Mouse (Mus musculus): ENCODE measurements around the gene Cryba4.

Cryba4 gene

DNA sequence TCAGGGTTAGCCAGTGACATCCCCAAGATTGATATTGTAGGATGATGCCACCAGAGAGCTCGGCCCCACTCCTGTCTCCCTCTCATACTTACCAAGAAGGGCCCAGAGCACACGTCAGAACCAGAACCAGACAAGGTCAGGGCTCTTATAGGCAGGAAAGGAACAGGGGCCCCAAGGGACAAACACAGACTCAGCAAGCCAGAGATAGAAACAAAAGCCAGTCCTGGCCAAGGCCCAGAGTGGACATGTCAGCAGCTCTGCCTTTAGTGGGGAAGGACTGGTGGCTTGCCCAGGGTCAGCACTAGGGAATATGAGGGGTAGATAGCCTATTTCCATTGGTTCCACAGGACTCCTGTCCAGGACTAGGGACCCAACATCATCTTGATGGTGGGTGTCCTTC, at the start of gene Cryba4:
TSS of gene Cryba4 (minus strand) at position 119 of the 400 bp plus-strand sequence.
- DNase-seq: no peak

DNA sequence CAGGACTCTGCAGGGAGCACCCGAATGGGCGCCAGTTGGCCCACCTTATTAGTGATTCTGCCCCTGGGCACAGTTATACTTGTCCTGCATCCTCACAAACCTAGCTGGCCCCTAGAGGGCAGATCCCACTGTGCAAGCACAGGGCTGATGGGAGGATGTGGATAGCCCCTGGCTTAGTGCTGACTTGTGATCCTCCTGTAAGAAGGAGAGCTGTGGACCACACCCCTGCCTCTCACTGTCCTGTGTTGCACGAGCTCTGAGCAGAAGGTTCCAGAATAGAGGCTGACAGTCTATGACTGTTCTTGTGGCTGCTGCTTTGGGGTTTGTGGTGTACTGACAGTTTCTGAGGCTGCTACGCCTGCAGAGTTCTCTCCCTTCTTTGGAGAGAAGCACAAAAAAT, 49.4 kb upstream of the Cryba4 start:
- no peak for DNase-seq

DNA sequence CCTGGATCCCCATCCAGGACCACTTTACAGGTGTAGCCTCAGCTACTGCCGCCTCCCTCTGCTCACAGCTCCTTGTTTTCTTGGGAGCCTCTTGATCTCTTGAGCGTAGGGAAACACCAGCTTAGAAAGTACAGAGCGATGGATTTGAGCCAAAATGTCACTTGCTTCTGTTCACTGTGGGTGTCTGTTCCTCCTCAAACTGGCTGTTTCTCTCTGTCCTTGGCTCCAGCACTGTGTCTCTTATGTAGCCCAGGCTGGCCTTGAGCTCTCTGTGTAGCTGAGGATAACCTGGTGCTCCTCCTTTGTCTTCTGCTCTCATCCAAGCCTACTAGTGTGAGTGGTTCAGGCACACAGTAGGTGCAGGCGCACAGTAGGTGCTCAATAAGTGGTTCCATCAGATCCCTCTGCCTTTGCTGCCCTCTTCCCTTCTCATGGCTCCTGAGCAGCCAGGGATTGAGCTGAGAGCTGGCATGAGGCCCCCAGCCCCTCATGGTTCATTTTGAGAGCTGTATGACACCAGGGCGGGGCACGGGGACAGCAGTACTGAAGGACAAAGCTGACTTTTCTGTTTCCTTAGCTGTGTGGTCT, 48.5 kb upstream of the Cryba4 start:
- DNase-seq: no peak

DNA sequence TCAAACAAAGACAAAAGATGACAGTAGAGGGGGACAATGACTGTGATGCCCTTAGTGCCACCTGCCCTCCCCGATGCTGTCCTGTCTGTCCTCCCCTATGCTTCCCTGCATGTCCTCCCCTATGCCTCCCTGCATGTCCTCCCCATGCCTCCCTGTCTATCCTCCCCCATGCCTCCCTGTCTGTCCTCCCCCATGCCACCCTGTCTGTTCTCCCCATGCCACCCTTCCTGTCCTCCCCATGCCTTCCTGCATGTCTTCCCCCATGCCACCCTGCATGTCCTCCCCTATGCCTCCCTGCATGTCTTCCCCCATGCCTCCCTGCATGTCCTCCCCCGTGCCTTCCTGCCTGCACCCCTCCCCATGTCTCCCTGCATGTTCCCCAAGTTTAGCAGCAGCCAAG, 47.8 kb upstream of the Cryba4 start:
- DNase-seq: no peak

DNA sequence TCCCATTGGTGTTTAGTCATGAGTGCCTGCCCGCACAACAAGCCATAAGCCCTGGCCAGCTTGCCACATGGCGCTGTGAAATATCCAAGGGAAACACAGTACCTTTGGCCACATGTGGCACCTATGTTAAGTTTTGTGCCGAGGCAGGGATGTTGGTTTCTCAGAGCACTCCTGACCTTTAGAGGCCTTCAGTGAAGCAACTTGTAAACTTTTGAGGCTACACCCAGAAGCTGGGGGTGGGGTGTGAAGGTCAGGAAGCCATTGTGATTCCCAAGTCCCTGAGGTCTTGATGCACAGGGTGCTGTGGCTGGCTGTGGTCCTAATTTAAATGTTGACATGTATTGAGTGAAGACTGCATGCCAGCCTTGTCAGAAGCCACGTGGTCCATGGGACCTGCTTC, 47.1 kb upstream of the Cryba4 start:
- DNase-seq: no peak

DNA sequence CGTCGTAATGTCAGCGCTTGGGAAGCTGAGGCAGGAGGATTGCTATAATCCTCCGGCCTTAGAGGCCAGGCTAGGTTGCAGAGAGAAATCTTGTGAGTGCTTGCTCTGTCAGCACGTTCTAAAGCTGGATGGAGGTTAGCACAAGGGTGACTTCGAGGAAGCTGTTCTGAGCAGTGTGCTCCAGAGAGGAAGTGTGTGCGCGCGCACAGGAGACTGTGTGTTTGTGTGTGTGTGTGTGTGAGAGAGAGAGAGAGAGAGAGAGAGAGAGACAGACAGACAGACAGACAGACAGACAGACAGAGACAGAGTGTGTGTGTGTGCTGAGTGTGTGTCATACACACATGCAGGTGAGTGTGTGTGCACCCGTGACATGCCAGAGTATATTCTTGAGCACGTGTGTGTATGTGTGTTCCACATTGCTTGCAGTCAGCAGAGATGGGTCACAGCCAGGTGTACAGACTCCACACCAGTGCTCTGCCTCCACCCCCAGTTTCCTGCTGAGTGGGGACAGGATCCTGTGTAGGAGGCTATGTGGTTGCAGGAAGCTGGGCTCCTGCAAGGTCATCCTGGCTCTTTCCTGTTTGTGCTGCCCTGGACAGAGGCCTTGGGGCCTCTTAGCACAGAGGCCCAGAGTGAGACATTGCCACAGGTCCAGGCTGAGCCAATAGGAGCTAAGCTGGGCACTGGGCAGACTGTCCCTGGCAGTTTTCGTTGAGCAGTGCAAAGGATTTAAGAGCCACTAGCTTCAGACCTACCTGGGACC, 46.1 kb upstream of the Cryba4 start:
- no peak for DNase-seq

DNA sequence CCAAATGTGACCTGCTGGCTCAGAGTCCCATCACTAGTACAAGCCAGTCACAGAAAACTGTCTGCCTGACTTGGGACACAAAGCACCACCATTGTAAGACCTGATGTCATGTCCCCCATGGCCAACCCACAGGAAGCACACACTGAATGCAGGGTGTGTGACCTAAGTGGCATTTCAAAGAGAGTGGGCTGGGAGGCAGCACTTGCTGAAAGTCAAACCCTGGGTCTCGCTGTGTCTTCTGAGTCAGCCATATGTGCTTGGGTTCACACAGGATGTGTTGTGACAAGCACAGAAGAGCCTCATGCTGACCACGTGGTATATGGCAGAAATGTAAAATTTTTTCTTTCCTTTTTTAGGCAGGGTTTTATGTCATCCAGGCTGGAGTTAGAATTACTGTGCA, 44.9 kb upstream of the Cryba4 start:
- DNase-seq: no peak

DNA sequence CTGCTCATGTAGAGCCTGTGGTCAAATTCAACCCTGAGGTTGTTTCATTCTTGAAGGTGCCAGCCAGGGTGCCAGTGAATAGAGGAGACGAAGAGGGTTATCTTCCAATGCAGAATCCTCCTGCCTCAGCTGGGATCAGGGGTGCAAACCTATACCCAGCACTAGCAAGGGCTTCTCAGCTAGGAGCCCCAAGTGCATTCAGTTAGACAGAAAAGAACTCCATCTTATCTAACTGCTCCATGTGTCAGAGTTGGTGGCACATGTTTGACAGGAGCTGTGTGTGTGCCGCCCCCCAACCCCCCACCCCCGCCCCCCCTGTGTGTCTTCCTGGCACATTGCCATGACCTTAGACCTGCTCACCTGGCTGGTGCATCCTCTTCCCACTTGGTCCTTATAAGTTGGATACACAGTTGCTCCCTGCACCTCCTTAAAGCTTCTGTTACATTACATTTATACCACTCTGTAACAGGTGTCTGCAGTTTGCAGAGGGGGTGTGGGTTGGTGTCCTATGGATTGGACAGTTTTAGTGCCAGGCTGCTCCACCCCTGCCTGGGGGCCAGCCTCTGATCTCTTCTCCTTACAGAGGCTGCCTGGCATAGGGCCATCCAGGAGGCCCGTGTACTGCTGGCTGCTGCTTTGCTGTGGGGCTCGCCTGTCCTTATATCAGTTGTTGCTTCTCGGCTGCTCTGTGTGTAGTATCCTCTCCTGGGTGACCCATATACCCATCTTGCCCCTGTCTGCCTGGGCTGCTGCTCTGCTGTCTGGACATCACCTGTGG, 44.3 kb upstream of the Cryba4 start:
- no peak for DNase-seq

DNA sequence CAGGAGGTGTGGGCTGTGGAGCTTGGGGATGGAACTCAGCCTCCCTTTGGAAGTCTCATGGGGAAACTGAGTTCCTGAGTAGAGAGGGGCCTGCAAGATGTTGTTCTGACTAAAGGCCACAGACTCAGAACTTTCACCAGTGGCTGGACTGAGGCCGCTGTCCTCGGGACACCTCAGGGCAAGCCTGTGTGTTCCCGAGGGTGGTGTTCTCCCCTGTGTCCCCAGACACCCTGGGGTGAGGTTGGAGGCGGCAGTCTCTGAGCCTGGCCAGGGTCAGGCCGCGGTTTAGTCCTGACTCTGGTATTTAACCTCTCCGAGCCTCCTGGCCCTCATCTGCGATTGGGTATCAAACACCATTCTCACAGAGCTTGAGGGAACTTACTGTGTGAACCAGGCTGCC, 43.2 kb upstream of the Cryba4 start:
- DNase-seq: no peak

DNA sequence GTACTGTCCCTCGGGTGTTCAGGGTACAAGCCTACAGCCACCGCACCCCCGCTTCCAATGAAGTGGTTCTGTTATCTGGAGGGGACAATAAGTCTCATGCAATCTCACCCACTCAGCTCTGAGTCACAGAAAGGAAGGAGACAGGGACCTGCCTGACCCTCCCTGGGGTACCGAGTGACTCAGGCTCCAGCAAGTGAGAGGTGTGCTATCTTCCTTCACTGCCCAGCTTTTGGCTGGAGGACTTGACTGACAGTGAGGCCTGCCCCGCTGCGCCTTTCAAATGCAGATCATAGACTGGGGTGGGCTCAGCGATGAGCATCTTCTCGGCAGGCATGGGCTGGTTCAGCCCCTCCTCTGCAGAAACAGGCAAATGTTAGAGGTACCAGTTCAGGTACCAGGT, 42.8 kb upstream of the Cryba4 start:
- DNase-seq: no peak

DNA sequence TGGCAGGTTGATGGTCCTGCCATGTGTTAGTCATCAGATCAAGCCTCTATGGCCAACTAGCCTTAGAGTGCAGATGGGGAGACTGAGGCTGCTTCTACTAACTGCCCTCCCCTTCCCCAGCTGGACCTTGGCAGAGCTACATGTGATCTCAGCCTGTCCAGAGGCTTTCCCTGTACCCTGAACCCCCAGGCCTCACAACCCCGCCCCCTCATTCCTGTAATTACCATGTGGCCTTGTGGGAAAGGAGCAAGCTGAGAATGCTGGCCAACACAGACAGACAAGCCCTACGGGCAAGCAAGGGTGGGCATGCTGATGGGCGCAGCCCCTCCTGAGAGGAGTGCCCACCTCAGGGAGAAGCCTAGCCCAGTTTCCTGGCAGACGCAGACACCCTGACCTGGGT, 42.4 kb upstream of the Cryba4 start:
- DNase-seq: no peak

DNA sequence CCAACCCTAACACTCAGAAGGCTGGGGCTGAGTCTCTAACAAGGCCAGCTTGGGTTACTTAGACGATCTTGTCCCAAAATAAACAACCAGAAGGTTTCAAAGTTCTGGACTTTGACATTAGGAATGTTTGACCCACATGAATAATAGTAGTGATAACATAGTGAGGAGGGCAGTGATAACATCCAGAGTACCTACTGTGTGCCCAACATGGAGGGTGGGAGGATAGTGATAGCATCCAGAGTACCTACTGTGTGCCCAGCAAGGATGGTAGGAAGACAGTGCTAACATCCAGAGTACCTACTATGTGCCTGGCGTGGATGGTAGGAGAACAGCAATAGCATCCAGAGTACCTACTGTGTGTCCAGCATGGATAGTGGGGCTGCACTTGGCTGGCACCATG, 41.5 kb upstream of the Cryba4 start:
- DNase-seq: no peak

DNA sequence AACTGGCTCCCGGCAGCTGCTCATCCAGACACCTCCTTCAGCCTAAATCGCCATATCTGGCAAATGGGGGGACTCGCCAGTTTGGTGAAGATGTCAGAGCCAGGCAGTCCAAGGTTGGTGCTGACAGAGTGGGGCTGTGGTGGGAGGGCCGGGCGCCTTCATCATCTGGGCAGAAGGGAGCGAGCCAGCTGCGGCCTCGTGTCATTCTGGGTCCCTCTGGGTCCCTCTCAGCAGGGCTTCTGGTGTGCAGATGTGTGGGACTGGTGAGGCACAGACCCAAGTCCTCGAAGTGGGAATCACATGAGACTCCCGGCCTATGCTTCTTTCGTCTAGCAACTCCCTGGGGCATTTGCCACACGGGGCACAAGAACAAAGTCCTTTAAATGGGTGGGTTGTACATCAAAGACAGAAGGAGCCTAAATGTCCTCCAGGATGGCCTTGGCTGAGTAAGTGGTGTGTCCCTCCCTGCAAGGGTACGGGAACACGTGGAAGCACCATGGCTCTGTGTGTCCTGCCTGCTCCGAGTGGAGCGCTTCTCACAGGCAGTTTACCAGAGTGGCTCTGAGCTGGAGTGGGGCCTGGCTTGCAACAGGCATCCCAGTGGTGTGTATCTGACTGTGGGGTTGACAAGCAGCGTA, 40.1 kb upstream of the Cryba4 start:
- no peak for DNase-seq

DNA sequence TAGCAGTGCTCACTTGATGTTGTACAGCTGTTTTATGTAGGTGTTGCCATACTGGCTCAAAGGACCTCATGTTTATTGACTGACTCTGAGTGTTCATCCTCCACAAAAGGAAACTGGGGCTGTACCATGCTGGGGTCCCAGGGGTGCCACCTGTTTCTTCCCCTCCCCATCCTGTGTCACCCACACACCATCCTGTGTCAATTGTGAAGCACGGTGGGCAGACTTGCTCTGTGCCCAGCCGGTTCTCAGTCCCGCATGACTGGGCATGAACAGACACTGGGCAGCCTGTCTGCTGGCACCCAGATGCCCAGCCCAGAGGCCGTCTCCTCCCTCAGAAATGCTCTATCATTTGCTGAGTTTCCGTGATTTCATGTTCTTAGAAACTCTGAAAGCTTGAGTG, 39.5 kb upstream of the Cryba4 start:
- no peak for DNase-seq

DNA sequence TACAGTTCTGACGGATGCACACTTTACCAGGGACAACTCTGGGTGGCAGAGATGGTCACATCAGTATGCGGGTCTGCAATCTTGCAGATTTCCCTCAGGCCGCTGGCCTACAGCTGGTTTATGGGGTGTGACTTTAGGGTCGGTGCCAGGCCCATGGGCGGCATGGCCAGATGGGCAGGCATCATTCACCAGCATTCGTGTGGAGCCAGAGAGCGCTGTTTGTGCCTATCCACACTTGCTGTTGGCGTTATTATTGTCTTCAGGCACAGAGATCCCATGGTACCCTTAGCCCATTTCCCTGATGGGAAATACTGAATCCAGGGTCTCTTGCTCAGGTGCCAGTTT, 38.2 kb upstream of the Cryba4 start:
- no peak for DNase-seq

DNA sequence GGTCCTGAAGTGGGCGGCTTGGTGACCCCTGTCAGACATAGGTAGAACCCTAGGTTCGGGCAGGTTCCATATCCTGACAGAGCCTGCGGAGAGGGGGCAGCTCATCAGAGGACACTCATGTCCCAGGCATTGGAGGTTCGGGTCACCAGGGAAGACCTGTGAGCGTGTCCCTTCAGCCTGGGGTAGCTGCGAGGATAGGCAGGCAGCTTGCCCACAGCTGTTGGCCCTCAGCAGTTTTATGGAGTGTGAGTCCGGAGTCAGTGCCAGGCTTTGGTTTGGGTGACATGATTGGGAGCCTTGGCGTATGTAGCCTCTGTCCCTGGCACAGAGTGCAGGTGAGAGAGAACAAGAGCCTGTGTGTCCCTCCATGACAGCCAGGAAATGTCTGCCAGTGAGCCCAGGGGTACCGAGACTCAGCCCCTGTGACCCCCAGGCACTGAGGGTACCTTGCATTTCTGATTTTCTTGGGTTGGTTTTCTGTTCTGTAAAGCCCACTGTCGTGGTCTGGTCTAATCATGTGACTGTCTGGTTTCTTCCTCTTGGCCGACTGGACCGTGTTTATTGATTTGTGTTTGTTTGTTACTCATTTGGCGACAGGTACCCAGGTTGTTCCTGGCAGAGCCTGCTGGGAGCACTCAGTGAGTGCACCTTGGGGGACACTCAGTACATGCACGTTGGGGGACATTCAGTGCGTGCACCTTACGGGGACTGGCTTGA, 37.7 kb upstream of the Cryba4 start:
- no peak for DNase-seq

DNA sequence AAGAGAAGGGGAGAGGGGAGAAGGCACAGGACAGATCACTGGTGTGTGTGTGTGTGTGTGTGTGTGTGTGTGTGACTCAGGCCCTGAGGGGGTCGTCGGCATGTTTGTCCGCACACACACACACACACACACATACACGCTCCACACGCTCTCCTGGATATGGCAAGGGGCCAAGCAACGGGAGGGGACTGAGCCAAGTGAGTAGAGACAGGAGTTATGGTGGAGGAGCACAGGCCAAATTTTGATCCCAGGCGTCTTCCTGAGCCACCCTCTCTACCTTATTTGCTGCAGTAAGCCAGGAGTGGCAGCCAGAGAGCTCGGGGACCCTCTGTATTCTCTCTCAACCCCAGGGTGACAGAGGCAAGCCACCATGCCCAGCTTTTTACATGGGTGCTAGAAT, 36.9 kb upstream of the Cryba4 start:
- DNase-seq: no peak

DNA sequence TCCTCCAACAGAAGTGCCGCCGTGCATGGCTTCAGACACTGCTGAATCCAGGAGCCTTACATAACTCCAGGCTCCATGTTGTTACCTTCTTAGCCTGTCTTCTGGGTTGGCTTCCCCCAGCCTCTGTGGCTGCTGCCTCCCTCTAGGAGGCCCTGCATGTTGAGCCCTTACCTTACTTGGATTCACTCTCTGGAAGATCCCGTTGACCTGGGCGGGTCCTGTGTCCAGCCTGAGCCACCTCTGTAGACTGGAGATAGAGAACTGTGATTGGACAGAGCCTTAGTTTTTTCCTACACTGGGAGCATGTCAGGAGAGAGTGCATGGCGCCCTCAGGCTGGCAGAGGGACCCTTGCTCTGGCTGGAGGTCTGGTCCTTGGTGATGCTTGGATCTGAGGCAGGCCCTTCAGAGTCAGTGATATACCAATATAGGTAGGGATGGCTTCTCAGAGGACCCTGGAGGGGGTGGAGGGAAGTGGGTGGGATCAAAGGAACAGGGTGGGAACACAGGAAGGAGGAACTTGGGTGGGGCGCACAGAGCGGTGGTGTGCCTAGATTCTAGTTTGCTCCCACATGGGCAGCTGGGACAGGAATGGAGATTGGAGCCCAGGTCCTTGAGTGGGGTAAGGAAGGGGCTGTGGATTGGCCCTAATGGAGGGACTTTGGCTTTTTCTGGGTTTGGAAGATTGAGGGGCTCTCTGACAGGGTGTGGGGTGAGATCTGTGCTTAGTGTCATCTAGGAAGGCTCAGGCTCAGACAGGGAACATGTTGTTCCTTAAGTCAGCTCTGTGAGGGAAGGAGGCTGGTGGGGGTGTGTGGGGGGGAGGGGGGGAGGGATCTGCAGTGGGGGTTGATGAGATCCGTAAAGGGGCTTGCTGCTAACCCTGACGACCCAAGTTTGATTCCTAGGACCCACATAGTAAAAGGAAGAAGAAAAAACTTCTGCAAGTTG, 36.1 kb upstream of the Cryba4 start:
- no peak for DNase-seq

DNA sequence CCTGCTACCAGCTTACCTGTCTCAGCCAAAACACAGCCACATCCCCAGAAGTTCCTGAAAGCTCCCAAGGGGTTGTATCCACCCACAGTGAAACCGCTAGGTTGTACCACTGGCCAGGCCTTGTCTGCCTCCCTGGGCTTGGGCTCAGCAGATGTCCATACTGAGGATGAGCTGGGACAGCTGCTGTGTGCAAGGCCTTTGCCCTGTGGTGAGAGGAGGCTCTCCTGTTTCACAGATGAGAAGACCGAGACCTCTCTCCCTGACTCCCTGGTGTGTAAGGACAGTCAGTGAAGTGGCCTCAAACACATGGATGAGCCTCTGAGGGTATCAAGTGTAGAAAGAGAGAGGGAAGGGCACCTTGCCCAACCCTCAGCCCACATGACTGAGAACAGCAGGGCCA, 35.3 kb upstream of the Cryba4 start:
- DNase-seq: no peak

DNA sequence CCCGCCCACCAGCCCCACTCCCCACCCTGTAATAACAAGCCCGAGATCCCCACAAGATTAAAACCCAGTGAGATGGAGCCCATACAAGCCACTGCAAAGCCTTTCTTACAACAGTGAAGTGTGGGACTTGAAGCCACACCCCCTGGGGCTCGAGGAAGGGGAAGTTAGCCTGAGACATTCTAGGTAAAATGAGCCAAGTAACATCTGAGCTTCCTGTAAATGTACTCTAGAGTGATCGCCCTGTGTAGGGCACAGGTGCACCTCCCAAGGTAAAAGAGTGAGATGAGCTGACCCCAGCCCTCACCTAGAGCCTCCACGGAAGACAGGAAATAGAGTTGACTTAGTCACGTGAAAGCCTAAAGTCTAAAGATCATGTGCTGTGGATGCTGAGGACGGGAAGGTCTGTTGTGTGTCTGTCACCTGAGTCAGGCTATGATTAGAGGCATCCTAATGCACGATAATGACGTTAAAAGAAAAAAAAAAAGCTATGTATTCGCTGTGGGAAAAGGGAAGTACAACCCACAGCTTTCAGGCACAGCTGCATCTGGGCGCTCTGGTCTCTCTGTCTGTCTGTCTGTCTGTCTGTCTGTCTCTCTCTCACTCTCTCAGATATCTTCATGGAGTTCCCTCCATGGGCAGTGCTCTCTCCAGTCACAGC, 34.8 kb upstream of the Cryba4 start:
- no peak for DNase-seq

DNA sequence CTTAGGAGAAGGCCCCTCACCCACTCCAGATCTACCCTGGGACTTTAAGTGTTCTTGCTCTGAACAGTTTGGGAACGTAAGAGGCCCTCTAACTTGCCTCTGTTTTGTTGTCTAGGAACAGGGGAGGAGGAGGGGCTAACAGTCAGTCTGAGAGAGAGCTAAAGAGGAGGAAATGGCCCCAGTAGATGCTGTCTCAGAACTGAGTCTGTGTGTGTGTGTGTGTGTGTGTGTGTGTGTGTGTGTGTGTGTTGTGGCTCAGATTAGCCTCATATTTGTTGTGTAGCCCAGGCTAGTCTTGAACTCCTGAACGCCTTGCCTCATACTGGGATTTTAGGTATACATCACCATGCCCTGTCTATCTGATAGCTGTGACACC, 34.3 kb upstream of the Cryba4 start:
- DNase-seq: no peak

Measured in retina, postnatal 1 day (tissue).